In the genomic region with DNA sequence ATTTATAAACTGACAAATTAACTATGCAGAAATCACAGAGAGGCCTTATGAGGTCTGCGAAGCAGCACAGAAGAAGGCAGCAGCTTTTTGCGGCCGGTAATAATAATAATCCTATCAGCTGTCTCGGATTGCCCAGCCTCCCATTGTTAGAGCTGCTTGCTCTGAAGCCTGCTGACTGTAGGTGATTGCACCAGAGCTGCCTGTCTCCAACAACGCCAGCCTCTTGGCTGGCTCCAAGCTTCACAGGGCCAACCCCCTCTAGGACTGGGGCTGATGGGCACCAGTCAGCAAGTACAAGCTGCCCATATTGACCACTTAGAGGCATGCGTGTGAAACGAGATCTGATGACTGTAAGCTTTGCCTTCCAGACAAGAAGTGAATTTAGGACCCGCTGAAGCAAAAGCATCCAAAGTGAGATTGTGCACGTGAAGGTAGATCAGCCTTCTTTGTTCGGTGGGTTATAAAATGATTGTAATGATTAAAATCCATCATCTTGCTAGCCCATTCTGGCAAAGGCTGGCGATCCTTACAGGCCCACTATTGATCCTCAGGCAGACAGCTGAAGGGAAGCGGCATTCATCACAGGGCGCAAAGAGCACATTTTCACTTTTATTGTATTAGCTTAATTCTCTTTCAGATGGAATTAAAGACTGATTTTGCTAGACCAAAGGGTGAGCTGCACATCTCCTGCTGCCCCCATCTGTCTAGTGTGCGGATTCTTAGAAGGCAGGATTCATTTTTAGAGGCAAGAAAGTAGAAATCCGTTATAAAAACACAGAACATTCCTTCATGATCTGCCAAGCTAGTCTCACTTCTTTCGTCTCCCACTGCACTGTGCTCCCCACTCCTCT, we compare ENCODE assay signal across 10 mouse cellular contexts.
DNase-seq lines count a peak whose midpoint lies in the region; ATAC-seq lines count a peak whose summit lies in the region.
"Had no signal": no experiment of that assay in that cellular context is flagged by ENCODE, and none has a peak within 500 bp of the region (broad histone marks: within the 10 kb centered on the region; RNA-seq: fewer than 3 reads in every experiment).

No protein-coding gene starts in this region.

- peaks cover 40% of the 10 kb centered on the region for H3K4me1 ChIP-seq in hindbrain, embryonic 10.5 days (replicated peaks)
- H3K4me1 ChIP-seq in midbrain, embryonic 13.5 days (replicated peaks): peaks cover 46% of the 10 kb centered on the region
- no peaks in the 10 kb centered on the region for H3K4me1 ChIP-seq in heart, embryonic 12.5 days (replicated peaks)

- H3K36me3 ChIP-seq in hindbrain, embryonic 10.5 days: no peaks in the 10 kb centered on the region
- H3K36me3 ChIP-seq in midbrain, embryonic 13.5 days: no peaks in the 10 kb centered on the region
- H3K36me3 ChIP-seq in heart, embryonic 12.5 days: no peaks in the 10 kb centered on the region

- peak overlapping the region; percentile 86 for H3K27ac ChIP-seq in hindbrain, embryonic 10.5 days
- peak overlapping the region; percentile 98 for H3K27ac ChIP-seq in midbrain, embryonic 13.5 days
- H3K27ac ChIP-seq in heart, embryonic 12.5 days (ENCODE audit: poor library complexity, severe bottlenecking): no peak overlapping the region

- DNase-seq in cerebellum, adult 9-10 months: no peak
- peak; percentile 40 to 49 for DNase-seq in cerebellum, postnatal 25 days
- DNase-seq in hindbrain, embryonic 10.5 days (ENCODE audit: low spot score): peak; percentile 33
- no peak for DNase-seq in spleen, adult 18-20 months
- no peak for DNase-seq in left cerebral cortex, postnatal 10 days (ENCODE audit: extremely low spot score in 1 of 2, low spot score in 2 of 2)
- DNase-seq: heart, postnatal 10 days; lung, adult 18-20 months had no signal

- peak overlapping the region; percentile 28 for H3K4me2 ChIP-seq in midbrain, embryonic 13.5 days (replicated peaks)
- no peak overlapping the region for H3K4me2 ChIP-seq in heart, embryonic 12.5 days

- WGBS in hindbrain, embryonic 10.5 days: 61% methylated on average over 16 of the region's 16 CpGs
- 13% methylated on average over 16 of the region's 16 CpGs for WGBS in midbrain, embryonic 13.5 days
- 67% methylated on average over 16 of the region's 16 CpGs for WGBS in heart, embryonic 12.5 days

- peaks cover 5% of the 10 kb centered on the region; the same call in 1 of the 2 replicates for H3K27me3 ChIP-seq in hindbrain, embryonic 10.5 days (ENCODE audit: insufficient read depth, poor library complexity, severe bottlenecking)
- H3K27me3 ChIP-seq in midbrain, embryonic 13.5 days: no peaks in the 10 kb centered on the region
- no peaks in the 10 kb centered on the region for H3K27me3 ChIP-seq in heart, embryonic 12.5 days (replicated peaks)

- peak overlapping the region; percentile 54 for H3K9ac ChIP-seq in midbrain, embryonic 13.5 days (replicated peaks)
- H3K9ac ChIP-seq in heart, embryonic 12.5 days: no peak overlapping the region

- intact Hi-C loops in left cerebral cortex, postnatal 10 days (cut with DNase I): no loop called here

- H3K9me3 ChIP-seq in hindbrain, embryonic 10.5 days: 0 out of 2 replicates have a peak, but pooled peaks cover 2% of the 10 kb centered on the region
- no peaks in the 10 kb centered on the region for H3K9me3 ChIP-seq in midbrain, embryonic 13.5 days
- no peaks in the 10 kb centered on the region for H3K9me3 ChIP-seq in heart, embryonic 12.5 days (replicated peaks)

- 0 out of 2 replicates have a peak overlapping the region, but pooled peaks have one; percentile 0 for H3K4me3 ChIP-seq in hindbrain, embryonic 10.5 days
- H3K4me3 ChIP-seq in midbrain, embryonic 13.5 days (replicated peaks): no peak overlapping the region
- H3K4me3 ChIP-seq in heart, embryonic 12.5 days: no peak overlapping the region

- peak; percentile 56; the same call in 1 of the 2 replicates for ATAC-seq in cerebellum, adult (ENCODE audit: insufficient number of reproducible peaks, low FRiP score, low TSS enrichment)
- ATAC-seq in midbrain, embryonic 13.5 days: peak; percentile 95
- no peak for ATAC-seq in heart, embryonic 12.5 days (ENCODE audit: insufficient number of reproducible peaks, low FRiP score)

Comparison
In these comparisons a context has a peak if more than half of its experiments do, and no peak if none do; other contexts are left out.
1. DNase-seq: peak in cerebellum, postnatal 25 days (2 of 2) and hindbrain, embryonic 10.5 days (single experiment); none in cerebellum, adult 9-10 months (single experiment), spleen, adult 18-20 months (0 of 2) and left cerebral cortex, postnatal 10 days (0 of 2).